Mouse (Mus musculus) kidney, adult 8-10 months (tissue): ENCODE measurements at regions not wholly inside any gene's neighbourhood (a gene's known extent, or its start where the extent isn't known, plus 50 kb on each side); places are given as distances from the start of the nearest gene placed in this dataset.
"Not testable (repeated sequence)": the region's sequence is repeated elsewhere in the genome, so short reads cannot be mapped to it uniquely, and the experiment has no call there.

Experiments used
- DNase-seq, 2 experiments: peaks; one replicate each; pipeline ENCODE4 v3.0.0; 2022

DNA sequence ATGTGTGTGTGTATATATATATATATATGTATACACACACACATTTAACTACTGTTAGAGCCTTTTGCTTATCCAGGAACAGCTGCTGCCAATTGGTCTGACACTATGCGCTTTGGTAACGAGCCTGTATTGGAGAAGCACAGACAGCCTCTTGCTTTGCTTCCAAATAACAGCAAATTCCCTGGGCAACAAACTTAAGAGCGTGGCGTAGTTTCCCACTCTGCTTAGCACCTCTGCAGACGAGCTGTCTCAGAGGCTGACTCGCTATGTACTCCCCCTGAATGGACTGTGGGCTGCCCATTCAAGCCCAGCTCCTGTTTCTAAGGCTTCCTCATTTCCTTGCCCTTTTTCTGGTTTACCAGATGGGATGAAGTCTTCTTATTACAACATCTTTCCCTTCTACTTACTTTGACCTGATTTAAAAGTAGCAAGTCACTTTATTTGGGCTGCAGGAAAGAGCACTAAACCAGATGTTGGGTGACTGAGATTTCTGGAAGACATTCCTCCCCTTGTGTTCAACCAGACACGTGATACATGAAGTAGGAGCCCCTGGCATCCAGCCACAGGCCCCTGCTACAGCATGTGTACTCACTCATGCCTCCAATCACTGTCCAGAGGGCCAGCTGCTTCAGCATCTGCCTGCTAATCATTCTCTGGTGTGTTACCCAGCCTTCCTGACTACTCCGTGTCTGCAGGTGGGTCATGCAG, 111.3 kb upstream of the Gmds start:
- no peak for DNase-seq

- DNase-seq: no peak
Observed at GRCm38 (mm10) chr13:32444531-32444930, 106.0 kb upstream of the Gmds start.

GRCm38 (mm10) chr13:32442025-32442424, 103.5 kb upstream of the Gmds start:
- no peak for DNase-seq

DNA sequence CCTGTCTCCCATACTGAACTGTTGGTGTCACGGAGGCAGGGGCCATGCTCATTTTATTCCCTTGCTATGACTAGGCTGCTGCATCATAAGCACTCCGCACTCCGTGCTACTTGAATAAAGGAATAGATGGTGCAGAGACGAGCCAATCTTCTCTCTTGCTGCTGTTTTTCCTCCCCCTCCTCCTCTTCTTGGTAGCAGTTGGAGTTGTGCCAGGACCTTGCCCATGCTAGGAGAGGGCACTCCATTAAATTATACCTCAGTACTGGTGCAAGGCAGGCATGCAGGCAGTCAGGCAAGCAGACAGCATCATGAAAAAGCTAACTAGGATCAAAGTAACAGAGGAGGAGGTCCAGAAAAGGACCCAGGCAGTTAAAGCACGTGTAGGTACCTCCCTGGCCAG, 96.6 kb upstream of the Gmds start:
- peak; percentile 8 to 14 for DNase-seq

DNA sequence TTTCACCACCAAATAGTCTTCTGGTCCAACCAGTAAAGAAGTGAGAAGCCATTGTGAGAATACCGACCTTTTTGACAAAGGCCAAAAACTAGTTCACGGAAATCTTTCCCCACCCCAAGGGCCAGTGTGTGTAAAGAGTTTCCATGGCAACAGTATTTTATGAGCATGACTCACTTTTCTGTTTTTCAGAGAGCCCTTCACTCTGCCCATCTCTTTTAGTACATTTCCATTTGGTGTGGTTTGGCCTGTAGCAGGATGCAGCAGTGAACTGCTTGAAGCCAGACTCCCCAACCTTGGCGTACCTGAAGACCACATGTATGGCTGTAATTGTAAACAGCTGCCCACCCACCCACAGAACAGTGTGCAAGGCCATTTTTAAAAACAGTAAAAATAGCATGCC, 89.9 kb upstream of the Gmds start:
- no peak for DNase-seq

- no peak for DNase-seq
Observed at GRCm38 (mm10) chr13:32426906-32427305, 88.4 kb upstream of the Gmds start.

GRCm38 (mm10) chr13:32426199-32426598, 87.7 kb upstream of the Gmds start:
- DNase-seq: no peak

GRCm38 (mm10) chr13:32424543-32424942, 86.0 kb upstream of the Gmds start:
- DNase-seq: not testable (repeated sequence)

- DNase-seq: no peak
Observed at GRCm38 (mm10) chr13:32422485-32422884, 83.9 kb upstream of the Gmds start.

DNA sequence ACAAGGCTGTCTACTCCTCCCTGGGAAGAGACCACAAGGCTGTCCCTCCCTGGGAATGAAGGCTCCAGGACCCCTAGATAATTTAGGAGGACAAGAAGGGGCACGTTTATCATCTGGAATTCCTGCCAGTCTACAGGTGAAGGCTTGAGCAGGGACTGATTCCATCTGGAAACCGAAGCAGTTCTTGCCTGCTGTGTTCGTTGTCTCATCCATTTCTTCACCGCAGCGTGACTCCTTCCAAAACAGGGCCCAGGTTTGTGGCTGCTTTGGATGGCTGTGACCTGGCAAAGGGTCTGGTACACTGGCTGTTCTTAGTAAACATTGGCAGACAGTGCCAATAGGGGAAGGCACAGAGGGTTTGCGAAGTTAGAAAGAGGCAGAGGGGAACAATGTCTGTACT, 80.8 kb upstream of the Gmds start:
- DNase-seq: no peak

DNA sequence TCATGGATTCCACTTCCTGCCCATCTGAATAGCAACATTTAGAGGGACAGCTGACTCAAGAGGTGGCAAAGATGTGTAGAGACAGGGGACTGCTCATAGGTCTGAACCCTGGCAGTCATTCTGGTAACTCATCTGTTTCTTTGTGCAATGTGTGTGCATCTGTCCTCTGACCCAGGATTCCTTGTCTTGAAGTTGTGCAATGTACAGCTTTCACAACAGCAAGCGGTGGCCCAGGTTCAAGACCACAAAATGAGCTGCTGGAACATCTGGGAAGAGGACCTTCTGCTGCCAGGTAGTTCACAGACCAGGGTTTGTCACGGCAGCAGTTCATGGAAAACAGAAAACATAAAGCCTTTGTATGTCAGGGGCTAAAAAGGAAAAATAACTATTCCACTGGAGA, 80.1 kb upstream of the Gmds start:
- no peak for DNase-seq

DNA sequence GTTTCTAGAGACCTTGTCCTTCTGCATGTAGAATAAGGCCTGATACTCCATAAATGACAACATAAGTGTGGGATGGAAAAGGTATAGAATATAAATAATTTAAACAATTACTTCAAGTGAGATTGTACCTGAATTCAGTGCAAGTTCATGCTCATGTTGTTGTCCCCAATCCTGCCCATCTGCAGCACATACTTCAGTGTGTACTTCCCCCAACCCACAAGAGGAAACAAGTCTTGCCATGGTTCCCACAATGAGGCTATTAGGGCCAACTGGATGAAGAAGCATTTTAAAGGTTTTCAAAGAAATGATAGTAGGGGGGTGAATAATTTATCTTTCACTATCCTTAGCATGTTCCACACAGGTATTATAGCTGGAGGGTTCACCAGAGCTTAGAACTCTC, 79.4 kb upstream of the Gmds start:
- no peak for DNase-seq

DNA sequence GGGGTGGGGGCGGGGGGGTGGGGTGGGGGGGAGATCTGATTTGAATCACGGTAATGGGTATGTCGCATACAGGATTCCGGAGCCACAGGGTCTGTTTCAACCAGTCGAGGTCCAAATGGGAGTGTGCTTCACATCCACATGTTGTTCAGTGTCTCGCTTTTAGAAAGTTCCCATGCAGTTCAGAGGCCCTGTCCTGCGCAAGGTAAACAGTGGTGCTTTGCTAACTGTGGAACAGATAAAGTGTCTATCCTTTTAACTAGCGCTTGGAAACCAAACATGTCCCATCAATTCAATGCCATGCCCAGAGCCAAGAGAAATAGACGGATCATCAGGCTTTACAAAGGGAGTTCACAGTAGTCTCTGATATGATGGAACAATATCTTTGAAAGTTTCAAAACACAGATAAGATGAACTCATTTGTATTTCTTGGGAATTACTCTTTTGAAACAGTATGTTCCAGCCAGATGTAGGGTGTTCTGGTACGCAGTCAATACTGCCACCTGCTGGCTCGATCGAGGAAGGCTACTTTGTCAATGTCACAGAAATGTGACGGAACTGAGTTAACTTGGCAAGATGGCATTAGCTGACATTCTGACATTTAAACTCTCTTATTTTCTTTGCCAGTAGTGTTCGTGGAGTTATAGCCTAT, 72.9 kb upstream of the Gmds start:
- DNase-seq: peak; percentile 30 to 78

DNA sequence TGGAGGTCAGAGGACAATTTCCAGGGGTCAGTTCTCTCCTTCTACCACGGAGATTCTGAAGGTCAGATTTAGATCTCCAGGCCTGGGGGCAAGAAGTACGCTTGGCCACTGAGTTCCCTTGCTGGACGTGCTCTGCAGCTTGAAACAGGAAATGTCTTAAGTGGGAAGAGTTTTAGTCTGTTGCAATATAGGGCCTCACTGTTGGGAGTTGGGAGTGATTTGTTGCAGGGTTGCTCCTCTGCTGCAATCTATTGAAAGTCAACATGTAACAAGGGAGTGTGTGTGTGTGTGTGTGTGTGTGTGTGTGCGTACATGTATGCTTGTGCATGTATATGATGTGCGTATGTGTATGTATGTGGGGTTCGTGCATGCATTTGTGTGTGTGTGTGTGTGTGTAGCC, 71.5 kb upstream of the Gmds start:
- no peak for DNase-seq

DNA sequence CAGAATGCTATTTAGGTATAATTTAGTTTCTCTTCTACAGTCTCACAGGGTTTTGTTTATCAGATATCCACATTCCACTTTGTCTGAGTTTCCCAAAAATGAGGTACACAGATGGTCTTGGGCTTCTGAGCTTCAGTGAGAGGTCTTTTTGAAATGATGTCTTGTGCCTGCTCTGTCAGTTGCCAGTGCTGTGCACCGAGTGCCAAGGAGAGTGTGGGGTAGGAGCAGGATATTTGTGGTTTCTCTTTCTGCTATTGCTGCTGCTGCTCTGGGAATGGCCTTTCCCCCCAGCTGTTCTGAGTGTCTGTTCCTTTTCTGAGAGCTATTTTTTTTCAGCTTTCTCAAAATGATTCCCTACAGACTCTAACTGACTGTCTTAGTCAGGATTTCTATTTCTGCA, 60.1 kb upstream of the Gmds start:
- DNase-seq: no peak
